Mouse (Mus musculus) lung, postnatal 0 days (tissue): ENCODE measurements at regions not wholly inside any gene's neighbourhood (a gene's known extent, or its start where the extent isn't known, plus 50 kb on each side); places are given as distances from the start of the nearest gene placed in this dataset.

ENCODE experiments used
- ATAC-seq: fragments of 200-750 bp; cut with Nextera tagmentation; 2 replicates; pipeline ENCODE4 v1.8.0; 2017; ENCODE audit warnings: moderate library complexity
- DNase-seq: peaks from one replicate; pipeline ENCODE4 v3.0.0-alpha.2; 2016; ENCODE audit warnings: low spot score
- H3K27ac ChIP-seq: fragments of 300-500 bp; sonication (generic); 2 replicates; pipeline ENCODE4 v1.5.1; 2014; ENCODE audit warnings: antibody characterized with exemption, mild to moderate bottlenecking, low read length, mixed read lengths
- H3K27me3 ChIP-seq: fragments of 300-500 bp; sonication (generic); replicated peaks from 2 replicates; pipeline ENCODE4 v1.6.1; 2014; ENCODE audit warnings: low read length, mixed read lengths; ENCODE audit not compliant: insufficient read depth
- H3K36me3 ChIP-seq: fragments of 300-500 bp; sonication (generic); 2 replicates; pipeline ENCODE4 v1.6.1; 2014; ENCODE audit warnings: low read length, mixed read lengths; ENCODE audit not compliant: insufficient read depth
- H3K4me1 ChIP-seq: fragments of 300-500 bp; sonication (generic); 2 replicates; pipeline ENCODE4 v1.6.1; 2014; ENCODE audit warnings: antibody characterized with exemption, low read depth, low read length, mixed read lengths; ENCODE audit not compliant: insufficient read depth
- H3K4me2 ChIP-seq: fragments of 300-500 bp; sonication (generic); replicated peaks from 2 replicates; pipeline ENCODE4 v1.6.1; 2014; ENCODE audit warnings: low read depth, mild to moderate bottlenecking, low read length, moderate library complexity, mixed read lengths
- H3K4me3 ChIP-seq: fragments of 300-500 bp; sonication (generic); 2 replicates; pipeline ENCODE4 v1.5.1; 2014; ENCODE audit warnings: low read depth, low read length
- H3K9ac ChIP-seq: fragments of 300-500 bp; sonication (generic); replicated peaks from 2 replicates; pipeline ENCODE4 v1.6.1; 2014; ENCODE audit warnings: low read depth, mild to moderate bottlenecking
- H3K9me3 ChIP-seq: fragments of 300-500 bp; sonication (generic); 2 replicates; pipeline ENCODE4 v1.6.1; 2016; ENCODE audit warnings: low read length, mixed read lengths
- CTCF ChIP-seq: IDR thresholded peaks from 2 replicates; pipeline ENCODE4 v1.5.1; 2016; ENCODE audit warnings: antibody characterized with exemption, mild to moderate bottlenecking
- EP300 ChIP-seq: IDR thresholded peaks from 2 replicates; pipeline ENCODE4 v1.6.1; 2016; ENCODE audit warnings: antibody characterized with exemption, mild to moderate bottlenecking, control low read depth
- WGBS: fragments of 180-500 bp; shearing (Covaris S2); extraction: QIAGEN DNeasy Blood & Tissue Kit; methylation state at CpG from one replicate; pipeline ENCODE4 v1.1.7; 2014; 5-methylcytosine and 5-hydroxymethylcytosine counted together

DNA sequence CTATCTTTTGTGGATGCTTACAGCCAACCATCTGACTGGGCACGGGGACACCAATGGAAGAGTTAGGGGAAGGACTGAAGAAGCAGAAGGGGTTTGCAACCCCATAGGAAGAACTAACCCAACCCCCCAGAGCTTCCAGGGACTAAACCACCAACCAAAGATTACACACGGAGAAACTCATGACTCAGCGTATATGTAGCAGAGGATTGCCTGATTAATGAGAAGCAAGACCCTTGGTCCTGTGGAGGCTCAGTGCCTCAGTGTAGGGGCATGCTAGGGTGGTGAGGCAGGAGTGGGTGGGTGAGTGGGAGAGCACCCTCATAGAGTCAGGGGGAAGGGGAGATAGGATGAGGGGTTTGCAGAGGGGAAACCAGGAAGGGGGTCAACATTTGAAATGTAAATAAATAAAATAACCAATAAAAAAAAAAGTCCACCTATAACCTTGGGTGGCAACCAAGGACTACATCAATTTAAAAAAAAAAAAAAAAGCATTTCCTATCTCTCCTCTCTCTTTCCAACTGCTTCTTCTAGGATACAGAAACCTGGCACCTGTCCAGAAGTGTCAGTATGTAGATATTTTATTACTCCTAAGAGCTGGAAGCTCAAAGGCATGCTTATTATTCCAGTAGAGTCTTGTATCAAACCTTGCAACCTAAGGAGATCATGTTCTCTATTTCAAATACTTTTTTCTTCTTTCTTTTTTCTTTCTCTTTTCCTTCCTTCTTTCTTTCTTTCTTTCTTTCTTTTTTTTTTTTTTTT is 159.7 kb downstream of the Nr4a2 start:
- WGBS = 70% methylated on average over 3 of the region's 3 CpGs
- no peak for DNase-seq
- no peaks in the 10 kb centered on the region for H3K36me3 ChIP-seq

DNA sequence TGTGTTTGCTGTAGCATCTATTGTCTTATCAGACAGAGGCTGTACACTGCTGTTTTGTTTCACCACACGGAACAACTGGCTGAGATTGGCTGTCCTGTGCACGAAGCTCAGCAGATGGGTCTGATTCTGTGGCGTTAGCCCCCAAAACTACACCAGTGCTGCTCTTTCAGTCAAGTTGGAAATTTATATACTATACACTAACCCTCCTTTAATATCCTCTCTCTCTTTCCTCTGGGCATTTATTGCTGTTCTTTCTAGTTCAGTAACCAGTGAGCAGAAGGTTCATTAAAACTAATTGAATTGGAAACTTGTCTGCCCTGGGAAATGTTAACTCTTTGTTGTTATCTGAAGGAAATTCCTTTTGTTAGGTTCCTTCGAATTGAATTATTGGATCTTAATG is 164.1 kb downstream of the Nr4a2 start:
- H3K27ac ChIP-seq = no peak overlapping the region
- no peak for DNase-seq
- H3K4me1 ChIP-seq = no peaks in the 10 kb centered on the region
- no peak overlapping the region for H3K9ac ChIP-seq
- ATAC-seq = no peak
- no peaks in the 10 kb centered on the region for H3K36me3 ChIP-seq
- H3K4me2 ChIP-seq = no peak overlapping the region
- TF ChIP-seq EP300 = no peak
- H3K9me3 ChIP-seq = no peaks in the 10 kb centered on the region
- 74% methylated on average over 4 of the region's 4 CpGs for WGBS
- H3K4me3 ChIP-seq = no peak overlapping the region
- no peaks in the 10 kb centered on the region for H3K27me3 ChIP-seq

More for the DNA sequence above, 159.7 kb downstream of the Nr4a2 start:
- Histone ChIP-seq H3K9me3 (no peaks in the 10 kb centered on the region), H3K9ac (no peak overlapping the region), H3K27ac (no peak overlapping the region), H3K27me3 (no peaks in the 10 kb centered on the region), H3K4me2 (no peak overlapping the region), H3K4me3 (no peak overlapping the region), H3K4me1 (no peaks in the 10 kb centered on the region)
- ATAC-seq = no peak
- no peak for TF ChIP-seq CTCF
- TF ChIP-seq EP300 = no peak

DNA sequence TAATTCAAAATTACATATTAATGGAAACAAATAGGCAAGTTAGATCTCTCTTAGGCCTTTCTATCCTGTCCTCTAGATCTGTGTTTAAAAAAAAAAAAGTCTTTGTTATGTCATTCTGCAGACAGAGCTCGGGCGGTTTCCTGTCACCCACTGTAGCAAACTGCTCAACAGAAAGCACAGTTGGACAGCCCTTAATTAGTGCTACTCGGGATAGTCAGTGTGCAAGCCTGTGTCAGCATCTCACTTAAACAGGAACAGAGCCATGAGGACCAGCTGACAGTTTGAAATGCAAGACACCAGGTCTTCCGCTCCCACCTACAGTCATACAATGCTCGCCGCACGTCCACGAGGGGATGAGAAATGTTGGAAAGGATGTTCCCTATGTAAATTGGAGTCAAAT is 170.5 kb downstream of the Nr4a2 start:
- TF ChIP-seq EP300 (no peak), CTCF (no peak)

GRCm38 (mm10) chr2:56912531-56912930 is 211.3 kb downstream of the Nr4a2 start:
- Histone ChIP-seq H3K4me3 (no peak overlapping the region), H3K27me3 (no peaks in the 10 kb centered on the region), H3K9me3 (no peaks in the 10 kb centered on the region), H3K36me3 (no peaks in the 10 kb centered on the region), H3K9ac (no peak overlapping the region), H3K4me2 (no peak overlapping the region), H3K27ac (no peak overlapping the region), H3K4me1 (no peaks in the 10 kb centered on the region)
- TF ChIP-seq CTCF (no peak), EP300 (no peak)
- DNase-seq = no peak
- WGBS = 80% methylated on average over 5 of the region's 5 CpGs
- no peak for ATAC-seq

More for the DNA sequence above, 170.5 kb downstream of the Nr4a2 start:
- DNase-seq (no peak), ATAC-seq (no peak)
- Histone ChIP-seq H3K9ac (no peak overlapping the region), H3K36me3 (no peaks in the 10 kb centered on the region), H3K27ac (no peak overlapping the region), H3K9me3 (no peaks in the 10 kb centered on the region), H3K4me1 (no peaks in the 10 kb centered on the region), H3K27me3 (no peaks in the 10 kb centered on the region), H3K4me3 (no peak overlapping the region), H3K4me2 (no peak overlapping the region)
- 80% methylated on average over 8 of the region's 8 CpGs for WGBS

DNA sequence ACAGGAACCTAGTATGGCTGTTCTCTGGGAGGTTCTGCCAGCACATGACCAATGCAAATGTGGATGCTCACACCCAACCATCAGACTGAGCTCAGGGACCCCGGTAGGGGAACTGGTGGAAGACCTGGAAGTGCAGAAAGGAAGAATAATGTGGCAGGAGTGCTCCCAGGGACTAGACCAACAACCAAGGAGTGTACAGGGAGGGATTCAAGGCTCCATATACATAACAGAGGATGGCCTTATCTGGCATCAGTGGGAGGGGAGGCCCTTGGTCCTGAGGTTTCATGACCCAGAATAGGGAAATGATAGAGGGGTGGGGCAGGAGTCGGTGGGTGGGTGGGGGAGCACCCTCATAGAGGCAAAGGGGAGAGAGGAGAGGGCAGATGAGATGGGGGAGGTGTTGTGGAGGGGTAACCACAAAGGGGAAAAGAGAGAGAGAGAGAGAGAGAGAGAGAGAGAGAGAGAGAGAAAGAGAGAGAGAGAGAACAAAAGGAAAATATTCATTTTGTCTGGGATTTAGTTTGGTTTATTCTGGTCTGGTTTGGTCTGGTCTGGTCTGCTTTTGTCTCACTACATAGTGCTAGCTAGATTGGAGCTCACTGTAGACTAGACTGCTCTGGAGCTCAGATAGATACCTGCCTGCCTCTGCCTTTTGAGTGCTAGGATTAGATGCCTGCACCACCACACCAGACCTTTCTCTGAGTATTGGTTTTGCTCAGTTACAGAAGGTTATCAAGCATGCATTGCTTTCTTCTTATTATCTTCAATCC is 214.5 kb downstream of the Nr4a2 start:
- H3K4me3 ChIP-seq = no peak overlapping the region
- TF ChIP-seq EP300 (no peak), CTCF (no peak)
- no peak overlapping the region for H3K4me2 ChIP-seq
- H3K9ac ChIP-seq = no peak overlapping the region
- no peaks in the 10 kb centered on the region for H3K4me1 ChIP-seq
- 75% methylated on average over 2 of the region's 2 CpGs for WGBS
- H3K27me3 ChIP-seq = no peaks in the 10 kb centered on the region
- DNase-seq (no peak), ATAC-seq (no peak)
- no peaks in the 10 kb centered on the region for H3K36me3 ChIP-seq
- no peak overlapping the region for H3K27ac ChIP-seq
- H3K9me3 ChIP-seq = no peaks in the 10 kb centered on the region

GRCm38 (mm10) chr2:56885181-56885580 is 238.6 kb downstream of the Nr4a2 start:
- no peak overlapping the region for H3K4me2 ChIP-seq
- no peak overlapping the region for H3K27ac ChIP-seq
- H3K36me3 ChIP-seq = no peaks in the 10 kb centered on the region
- DNase-seq (no peak), ATAC-seq (no peak)
- no peaks in the 10 kb centered on the region for H3K9me3 ChIP-seq
- no peak overlapping the region for H3K4me3 ChIP-seq
- no peak overlapping the region for H3K9ac ChIP-seq
- TF ChIP-seq EP300 (no peak), CTCF (no peak)
- no peaks in the 10 kb centered on the region for H3K27me3 ChIP-seq
- H3K4me1 ChIP-seq = no peaks in the 10 kb centered on the region
- WGBS = 67% methylated on average over 3 of the region's 3 CpGs
